Mouse (Mus musculus) limb, embryonic 10.5 days (tissue): ENCODE results near the gene Zzef1. TPM values are rescaled to one million over a fixed set of nuclear protein-coding genes. Genes with fewer than 3 reads are reported as not detected.
A peak's percentile ranks its signal among the peaks of the same experiment; 100 is the strongest.

ENCODE experiments used
- DNase-seq: peaks from one replicate; pipeline ENCODE4 v3.0.0-alpha.2; 2017; ENCODE audit warnings: low spot score
- H3K27ac ChIP-seq: fragments of 300-500 bp; sonication (generic); 2 replicates; pipeline ENCODE4 v1.5.1; 2016; ENCODE audit warnings: mild to moderate bottlenecking
- H3K27me3 ChIP-seq: fragments of 300-500 bp; sonication (generic); 2 replicates; pipeline ENCODE4 v1.6.1; 2016; ENCODE audit warnings: low read depth, mild to moderate bottlenecking; ENCODE audit not compliant: poor library complexity, severe bottlenecking
- H3K36me3 ChIP-seq: fragments of 300-500 bp; sonication (generic); 2 replicates; pipeline ENCODE4 v1.6.1; 2016; ENCODE audit warnings: mild to moderate bottlenecking, moderate library complexity
- H3K4me1 ChIP-seq: fragments of 300-500 bp; sonication (generic); 2 replicates; pipeline ENCODE4 v1.6.1; 2016
- H3K4me3 ChIP-seq: fragments of 300-500 bp; sonication (generic); 2 replicates; pipeline ENCODE4 v1.5.1; 2016; ENCODE audit warnings: mild to moderate bottlenecking, moderate library complexity
- H3K9me3 ChIP-seq: fragments of 300-500 bp; sonication (generic); replicated peaks from 2 replicates; pipeline ENCODE4 v1.6.1; 2016; ENCODE audit warnings: mild to moderate bottlenecking
- WGBS: fragments of 180-500 bp; shearing (Covaris S2); methylation state at CpG from one replicate; pipeline ENCODE4 v1.1.7; 2016; 5-methylcytosine and 5-hydroxymethylcytosine counted together
- polyA plus RNA-seq: library from polyadenylated mRNA; unstranded; fragments of >200 nt; fragmentation: Nextera tagmentation; extraction: Ambion mirVana; gene quantifications from 2 replicates; pipeline ENCODE4 v1.2.1, GENCODE M21; 2016

The Zzef1 gene
- polyA plus RNA-seq, 1 experiment from 2014 or later: 6.6 TPM

DNA sequence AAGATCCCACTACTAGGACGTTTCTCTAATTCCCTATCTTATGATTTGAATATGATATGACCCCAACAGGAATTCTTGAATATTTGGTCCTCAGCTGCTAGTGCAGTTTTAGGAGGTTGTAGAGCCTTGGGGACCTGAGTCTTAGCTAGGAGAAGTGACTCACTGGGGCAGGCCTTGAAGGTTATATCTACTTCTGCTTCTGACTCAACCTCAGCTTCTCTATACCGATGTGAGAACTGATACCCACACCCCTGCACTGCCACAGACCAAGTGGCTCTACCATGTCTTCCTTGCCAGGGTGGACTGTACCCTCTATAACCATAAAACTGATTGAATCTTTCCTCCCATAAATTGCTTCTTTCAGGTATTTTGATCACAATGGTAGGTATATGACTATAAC lies 13.9 kb upstream of the Zzef1 start:
- H3K36me3 ChIP-seq: no peaks in the 10 kb centered on the region
- H3K4me3 ChIP-seq: no peak overlapping the region
- H3K9me3 ChIP-seq: no peaks in the 10 kb centered on the region
- H3K27ac ChIP-seq: no peak overlapping the region
- no peak for DNase-seq
- no peaks in the 10 kb centered on the region for H3K4me1 ChIP-seq
- WGBS: 84% methylated on average over 2 of the region's 2 CpGs
- no peaks in the 10 kb centered on the region for H3K27me3 ChIP-seq

DNA sequence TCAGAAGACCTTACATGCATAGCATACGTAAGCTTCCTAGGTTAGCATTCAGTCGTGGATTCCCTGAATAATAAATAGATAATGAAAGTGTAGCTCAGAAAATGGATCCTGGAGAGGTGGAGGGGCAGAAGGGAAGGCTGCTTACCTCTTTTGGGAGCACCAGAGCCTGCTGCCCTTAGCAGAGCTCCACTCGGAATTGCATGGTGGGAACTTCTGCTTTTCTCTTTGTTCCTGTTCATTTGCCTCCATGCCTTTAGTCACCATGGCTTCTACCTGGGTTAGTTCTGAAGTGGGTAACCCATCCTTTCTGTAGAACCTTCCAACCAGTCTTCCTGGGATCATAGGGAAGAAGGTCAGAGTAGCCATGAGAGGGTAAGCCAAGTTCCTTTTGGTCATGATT lies 13.5 kb upstream of the Zzef1 start:
- WGBS: 88% methylated on average over 3 of the region's 3 CpGs
- DNase-seq: no peak
- no peaks in the 10 kb centered on the region for H3K27me3 ChIP-seq
- H3K36me3 ChIP-seq: no peaks in the 10 kb centered on the region
- H3K4me3 ChIP-seq: no peak overlapping the region
- no peaks in the 10 kb centered on the region for H3K9me3 ChIP-seq
- H3K4me1 ChIP-seq: no peaks in the 10 kb centered on the region
- no peak overlapping the region for H3K27ac ChIP-seq

DNA sequence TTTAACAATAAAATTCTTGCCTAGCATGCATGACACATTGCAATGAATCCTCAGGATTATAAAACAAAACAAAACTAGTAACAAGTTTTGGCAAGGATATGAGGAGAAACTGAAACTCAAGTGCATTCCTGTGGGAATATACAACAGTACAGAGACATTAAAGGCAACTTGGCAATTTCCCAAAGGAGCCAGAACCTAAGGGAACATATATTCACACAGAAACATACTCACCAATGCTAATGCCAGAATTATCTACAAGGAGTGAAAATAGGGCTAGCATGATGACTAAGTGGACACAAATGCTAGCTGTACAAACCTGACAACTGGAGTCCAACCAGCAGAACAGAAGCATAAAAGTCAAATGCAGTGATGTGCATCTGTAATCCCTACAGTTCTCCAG lies 4.0 kb upstream of the Zzef1 start:
- no peaks in the 10 kb centered on the region for H3K27me3 ChIP-seq
- H3K27ac ChIP-seq: no peak overlapping the region
- H3K9me3 ChIP-seq: no peaks in the 10 kb centered on the region
- H3K36me3 ChIP-seq: no peaks in the 10 kb centered on the region
- DNase-seq: no peak
- H3K4me3 ChIP-seq: no peak overlapping the region
- peaks cover 14% of the 10 kb centered on the region for H3K4me1 ChIP-seq

DNA sequence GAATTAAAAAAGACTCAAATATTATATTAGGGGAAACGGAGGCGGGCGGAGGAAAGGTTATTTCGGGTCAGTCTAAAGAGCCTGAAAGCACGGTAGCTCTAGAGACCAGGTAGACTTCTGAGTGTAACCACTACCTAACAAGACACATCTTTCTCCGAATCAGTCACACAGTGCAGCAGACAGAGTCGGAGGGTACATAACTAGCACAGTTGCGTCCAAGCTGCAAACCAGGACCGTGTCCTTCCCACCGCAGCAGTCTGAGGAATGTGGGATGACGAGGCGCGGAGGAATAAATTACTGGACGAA lies 924 bp upstream of the Zzef1 start:
- WGBS: 17% methylated on average over 14 of the region's 14 CpGs
- no peak for DNase-seq
- Histone ChIP-seq H3K36me3 (no peaks in the 10 kb centered on the region), H3K4me3 (peak overlapping the region; percentile 98), H3K27me3 (no peaks in the 10 kb centered on the region), H3K4me1 (peaks cover 18% of the 10 kb centered on the region), H3K27ac (peak overlapping the region; percentile 93), H3K9me3 (no peaks in the 10 kb centered on the region)

DNA sequence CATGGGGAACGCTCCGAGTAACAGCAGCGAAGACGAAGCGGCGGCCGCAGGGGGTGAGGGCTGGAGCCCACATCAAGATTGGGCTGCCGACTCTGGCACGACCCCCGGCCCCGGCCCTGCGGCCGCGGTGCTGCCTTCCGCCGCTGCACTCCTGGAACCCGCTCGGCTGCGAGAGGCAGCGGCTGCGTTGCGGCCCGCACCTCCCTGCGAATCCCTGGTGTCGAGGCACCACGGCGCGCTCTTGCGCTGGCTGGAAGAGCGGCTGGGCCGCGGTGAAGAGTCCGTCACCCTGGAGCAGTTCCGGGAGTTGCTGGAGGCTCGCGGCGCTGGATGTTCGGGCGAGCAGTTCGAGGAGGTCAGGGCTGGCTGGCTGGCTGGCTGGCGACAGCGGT lies 266 bp downstream of the Zzef1 start:
- H3K9me3 ChIP-seq: no peaks in the 10 kb centered on the region
- under 1% methylated on average over 42 of the region's 42 CpGs for WGBS
- H3K36me3 ChIP-seq: no peaks in the 10 kb centered on the region
- H3K27me3 ChIP-seq: no peaks in the 10 kb centered on the region
- H3K27ac ChIP-seq: peak overlapping the region; percentile 93
- DNase-seq: peak; percentile 58
- peaks cover 18% of the 10 kb centered on the region for H3K4me1 ChIP-seq
- H3K4me3 ChIP-seq: peak overlapping the region; percentile 98

DNA sequence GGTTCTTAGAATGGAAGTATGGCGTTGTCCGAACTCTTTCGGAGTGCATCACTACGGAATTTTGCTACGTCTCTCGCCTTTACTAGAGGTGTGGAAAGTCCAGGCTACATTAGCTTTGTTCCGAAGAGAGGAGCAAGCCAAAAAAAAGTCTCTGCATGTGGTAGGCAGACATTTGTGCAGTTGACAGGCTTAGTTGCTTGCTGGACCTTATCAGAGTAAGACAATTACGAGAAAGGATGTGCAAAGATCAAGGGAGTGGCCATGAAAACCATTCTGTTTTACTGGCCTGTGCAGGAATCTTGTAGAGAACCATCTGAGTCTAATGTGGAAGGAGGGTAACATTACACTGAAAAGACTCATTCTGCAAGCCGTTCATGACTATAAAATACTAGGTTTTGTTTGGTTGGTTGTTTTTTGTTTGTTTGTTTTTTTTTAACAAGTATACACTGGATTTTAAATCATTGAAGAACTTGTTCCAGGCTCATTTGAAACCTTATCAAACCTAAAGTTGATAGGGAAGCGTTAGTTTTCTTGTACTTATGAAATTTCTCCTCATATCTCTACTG lies 830 bp downstream of the Zzef1 start:
- no peaks in the 10 kb centered on the region for H3K27me3 ChIP-seq
- peaks cover 18% of the 10 kb centered on the region for H3K4me1 ChIP-seq
- H3K4me3 ChIP-seq: peak overlapping the region; percentile 98
- H3K9me3 ChIP-seq: no peaks in the 10 kb centered on the region
- peak overlapping the region; percentile 93; the same call in 1 of the 2 replicates for H3K27ac ChIP-seq
- H3K36me3 ChIP-seq: no peaks in the 10 kb centered on the region
- WGBS: 22% methylated on average over 10 of the region's 10 CpGs
- DNase-seq: no peak

DNA sequence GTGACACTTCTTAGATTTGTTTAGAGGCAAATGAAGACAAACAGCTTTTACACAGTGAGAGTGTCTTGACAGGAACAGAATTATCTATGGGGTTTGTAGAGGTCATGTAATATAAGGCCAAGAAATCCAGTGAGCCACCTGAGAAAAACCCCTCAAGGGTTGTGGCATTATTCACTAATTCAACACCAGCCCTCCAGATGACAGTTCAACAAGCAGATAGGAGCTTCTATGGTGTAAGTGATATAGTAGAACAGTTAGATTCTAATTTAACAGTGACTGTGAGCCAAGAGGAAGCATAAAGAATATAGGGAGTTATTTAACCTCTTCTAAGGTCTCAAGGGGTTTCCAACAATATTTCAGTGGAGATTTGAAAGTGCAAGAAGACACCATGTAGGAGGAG lies 2.1 kb downstream of the Zzef1 start:
- Histone ChIP-seq H3K4me1 (peaks cover 21% of the 10 kb centered on the region), H3K27me3 (no peaks in the 10 kb centered on the region), H3K36me3 (no peaks in the 10 kb centered on the region), H3K27ac (no peak overlapping the region), H3K4me3 (no peak overlapping the region), H3K9me3 (no peaks in the 10 kb centered on the region)
- no peak for DNase-seq

DNA sequence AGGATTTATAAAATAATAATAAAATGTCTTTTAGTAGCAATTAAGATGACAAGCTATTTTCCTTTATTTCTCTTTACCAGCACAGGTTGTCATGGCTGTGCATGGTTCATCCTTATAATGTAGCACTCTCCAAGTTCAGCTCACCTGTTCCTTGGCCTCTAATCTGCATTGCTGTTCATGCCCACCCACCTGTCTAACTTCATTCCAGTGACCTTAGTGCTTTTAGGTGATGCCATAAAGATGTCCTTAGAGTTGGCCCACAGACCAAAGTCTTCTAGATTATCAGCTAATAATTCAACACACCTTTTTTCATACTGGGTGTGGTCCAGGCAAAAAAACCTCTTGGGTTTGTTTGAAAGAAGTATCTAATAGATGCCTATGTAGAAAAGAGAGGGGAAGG lies 5.2 kb downstream of the Zzef1 start:
- H3K4me1 ChIP-seq: peaks cover 18% of the 10 kb centered on the region
- DNase-seq: no peak
- H3K4me3 ChIP-seq: no peak overlapping the region
- H3K27ac ChIP-seq: no peak overlapping the region
- H3K27me3 ChIP-seq: no peaks in the 10 kb centered on the region
- no peaks in the 10 kb centered on the region; the same call in 1 of the 2 replicates for H3K36me3 ChIP-seq
- H3K9me3 ChIP-seq: no peaks in the 10 kb centered on the region

DNA sequence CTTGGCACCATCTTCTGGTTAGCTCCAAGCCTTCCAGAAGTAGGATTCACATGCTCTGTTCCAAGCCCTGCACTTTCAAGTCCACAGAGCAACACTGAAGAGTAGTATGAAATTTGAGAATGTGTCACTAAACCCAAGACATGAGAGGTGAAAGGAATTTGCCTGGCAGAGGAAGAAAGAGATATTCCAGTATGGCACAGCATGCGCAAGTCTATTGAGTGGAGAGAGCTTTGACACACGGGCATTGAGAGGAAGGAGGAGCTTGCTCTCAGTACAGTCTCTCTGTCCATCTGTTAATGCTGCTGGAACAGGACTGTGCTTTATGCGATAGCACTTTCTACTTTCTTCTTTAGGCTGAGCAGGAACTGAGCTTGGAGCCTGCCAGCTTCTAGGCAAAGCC lies 7.0 kb downstream of the Zzef1 start:
- DNase-seq: no peak
- H3K27me3 ChIP-seq: no peaks in the 10 kb centered on the region
- 82% methylated on average over 3 of the region's 3 CpGs for whole genome bisulfite sequencing
- H3K4me3 ChIP-seq: no peak overlapping the region
- no peak overlapping the region for H3K27ac ChIP-seq
- H3K4me1 ChIP-seq: peaks cover 7% of the 10 kb centered on the region; the same call in 1 of the 2 replicates
- no peaks in the 10 kb centered on the region; the same call in 1 of the 2 replicates for H3K36me3 ChIP-seq
- no peaks in the 10 kb centered on the region for H3K9me3 ChIP-seq

DNA sequence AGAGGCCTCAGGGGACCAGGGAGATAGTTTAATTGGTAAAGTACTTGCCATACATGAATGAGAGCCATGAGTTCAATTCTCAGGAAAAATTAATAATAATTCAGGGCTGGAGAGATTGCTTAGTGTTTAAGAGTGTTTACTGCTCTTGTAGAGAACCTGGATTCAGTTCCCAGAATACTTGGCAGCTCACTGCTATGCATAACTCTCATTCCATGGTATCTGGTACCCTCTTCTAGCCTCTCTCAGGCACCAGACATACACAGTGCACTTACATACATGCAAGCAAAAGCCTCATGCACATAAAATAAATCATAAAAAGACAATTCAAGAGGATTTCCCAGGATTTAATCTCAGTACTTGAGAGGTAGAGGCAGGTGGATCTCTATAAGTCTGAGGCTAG lies 8.6 kb downstream of the Zzef1 start:
- H3K4me1 ChIP-seq: peaks cover 7% of the 10 kb centered on the region; the same call in 1 of the 2 replicates
- H3K36me3 ChIP-seq: no peaks in the 10 kb centered on the region; the same call in 1 of the 2 replicates
- H3K27me3 ChIP-seq: no peaks in the 10 kb centered on the region
- DNase-seq: no peak
- H3K27ac ChIP-seq: no peak overlapping the region
- H3K4me3 ChIP-seq: no peak overlapping the region
- no peaks in the 10 kb centered on the region for H3K9me3 ChIP-seq

DNA sequence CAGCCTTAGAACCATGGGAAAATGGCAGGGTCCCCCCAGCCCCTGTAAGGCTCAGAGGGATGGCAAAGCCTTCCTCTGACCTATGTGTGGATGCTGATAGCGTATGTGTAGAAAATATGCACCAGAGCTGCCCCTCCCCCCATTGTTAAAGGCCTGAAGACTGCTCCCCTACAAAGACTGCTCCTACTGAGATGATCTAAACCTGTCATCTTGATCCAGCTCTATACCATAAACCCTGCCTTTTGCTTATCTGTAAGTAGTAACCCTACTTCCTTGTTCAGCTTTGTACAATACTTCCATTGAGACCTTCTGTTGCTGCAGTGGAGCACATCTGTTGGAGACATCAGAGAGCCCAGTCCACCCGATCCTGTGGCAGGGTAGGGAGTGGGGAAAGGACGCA lies 9.2 kb downstream of the Zzef1 start:
- Histone ChIP-seq H3K4me1 (peaks cover 7% of the 10 kb centered on the region; the same call in 1 of the 2 replicates), H3K4me3 (no peak overlapping the region), H3K27ac (no peak overlapping the region), H3K9me3 (no peaks in the 10 kb centered on the region), H3K27me3 (no peaks in the 10 kb centered on the region), H3K36me3 (no peaks in the 10 kb centered on the region; the same call in 1 of the 2 replicates)
- 88% methylated on average over 3 of the region's 3 CpGs for WGBS
- DNase-seq: no peak

DNA sequence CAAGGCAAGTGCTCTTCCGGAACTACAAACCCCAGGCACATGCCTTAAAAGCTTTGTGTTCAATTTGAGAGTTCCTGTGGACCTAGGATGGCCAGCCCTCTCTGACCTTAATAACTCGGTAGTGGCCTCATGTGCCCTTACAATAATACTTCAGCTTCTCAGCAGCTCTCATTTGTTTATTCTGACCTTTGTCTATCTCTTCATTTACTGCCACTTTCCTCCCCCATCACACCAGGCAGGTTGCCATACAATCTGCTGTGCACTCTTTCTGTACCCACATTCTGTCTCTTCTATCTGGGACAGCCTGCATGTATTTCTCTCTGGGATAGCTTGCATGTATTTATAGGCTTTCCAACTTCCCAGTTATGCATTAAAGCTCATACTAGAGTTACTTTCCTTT lies 10.5 kb downstream of the Zzef1 start:
- WGBS: 72% methylated on average over 2 of the region's 2 CpGs
- no peaks in the 10 kb centered on the region for H3K27me3 ChIP-seq
- H3K27ac ChIP-seq: no peak overlapping the region
- DNase-seq: no peak
- no peaks in the 10 kb centered on the region; the same call in 1 of the 2 replicates for H3K36me3 ChIP-seq
- H3K4me1 ChIP-seq: peaks cover 7% of the 10 kb centered on the region; the same call in 1 of the 2 replicates
- H3K4me3 ChIP-seq: no peak overlapping the region
- H3K9me3 ChIP-seq: no peaks in the 10 kb centered on the region

DNA sequence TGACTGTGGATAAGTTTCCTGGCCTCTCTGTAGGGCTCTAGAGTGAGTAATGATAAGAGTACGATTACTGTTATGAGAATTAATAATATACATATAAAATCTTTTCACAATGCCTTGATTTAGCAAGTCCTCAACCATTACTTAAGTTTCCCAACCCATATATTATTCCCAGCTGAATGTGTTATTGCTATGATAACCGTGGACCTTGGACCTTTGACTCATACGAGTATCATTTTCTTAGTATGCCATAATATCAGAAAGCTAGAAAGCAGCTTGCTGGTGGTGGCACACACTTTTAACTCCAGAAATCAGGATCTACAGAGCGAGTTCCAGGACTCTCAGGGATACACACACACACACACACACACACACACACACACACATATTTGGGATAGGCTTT lies 12.0 kb downstream of the Zzef1 start:
- Histone ChIP-seq H3K9me3 (no peaks in the 10 kb centered on the region), H3K36me3 (no peaks in the 10 kb centered on the region; the same call in 1 of the 2 replicates), H3K4me3 (no peak overlapping the region), H3K27ac (no peak overlapping the region), H3K4me1 (peaks cover 5% of the 10 kb centered on the region; the same call in 1 of the 2 replicates), H3K27me3 (no peaks in the 10 kb centered on the region)
- whole genome bisulfite sequencing: 90% methylated on average over 4 of the region's 4 CpGs
- no peak for DNase-seq

DNA sequence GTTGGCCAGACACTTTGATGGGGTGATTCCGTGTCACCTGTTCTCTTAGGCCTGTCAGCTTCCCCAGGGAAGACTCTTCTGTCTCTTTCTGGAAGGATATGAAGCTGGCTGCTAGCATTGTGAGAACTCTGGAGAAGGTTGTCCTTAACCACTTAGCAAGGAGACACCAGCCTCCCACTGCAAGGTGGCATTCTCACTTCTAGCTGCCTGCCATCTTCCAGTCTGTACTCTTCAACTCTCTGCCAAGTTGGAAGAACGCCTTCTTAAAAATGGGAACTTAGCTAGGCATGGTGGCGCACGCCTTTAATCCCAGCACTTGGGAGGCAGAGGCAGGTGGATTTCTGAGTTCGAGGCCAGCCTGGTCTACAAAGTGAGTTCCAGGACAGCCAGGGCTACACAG lies 17.7 kb downstream of the Zzef1 start:
- Histone ChIP-seq H3K27me3 (no peaks in the 10 kb centered on the region), H3K9me3 (no peaks in the 10 kb centered on the region), H3K4me3 (no peak overlapping the region), H3K4me1 (no peaks in the 10 kb centered on the region), H3K27ac (no peak overlapping the region), H3K36me3 (no peaks in the 10 kb centered on the region)
- WGBS: 91% methylated on average over 5 of the region's 5 CpGs
- DNase-seq: no peak
